In genomic region chr14:51027387-51028155, GRCm38 (mm10) we compare ENCODE assay signal across 24 mouse cellular contexts. TPM values are rescaled to one million over a fixed set of nuclear protein-coding genes. Genes with fewer than 3 reads are reported as not detected.
DNase-seq lines count a peak whose midpoint lies in the region; ATAC-seq and TF ChIP-seq lines count a peak whose summit lies in the region.
"Had no signal": no experiment of that assay in that cellular context is flagged by ENCODE, and none has a peak within 500 bp of the region (broad histone marks: within the 10 kb centered on the region; RNA-seq: fewer than 3 reads in every experiment).

No protein-coding gene starts in this region.

- no peak overlapping the region for H3K4me3 ChIP-seq in intestine, embryonic 16.5 days (ENCODE audit: low read length)
- no peak overlapping the region for H3K4me3 ChIP-seq in intestine, postnatal 0 days (ENCODE audit: low read depth, low read length)
- no peak overlapping the region for H3K4me3 ChIP-seq in midbrain, embryonic 11.5 days (ENCODE audit: low read depth, low read length)
- no peak overlapping the region for H3K4me3 ChIP-seq in midbrain, embryonic 14.5 days (replicated peaks; ENCODE audit: low read depth, low read length)
- H3K4me3 ChIP-seq: embryonic facial prominence, embryonic 10.5 days; heart, adult 2 months; left cerebral cortex, adult 2 months; liver, embryonic 13.5 days; lung, embryonic 15.5 days had no signal

- H3K36me3 ChIP-seq in intestine, embryonic 16.5 days (ENCODE audit: control insufficient read depth, insufficient read depth, low read length), result no peaks in the 10 kb centered on the region
- H3K36me3 ChIP-seq in intestine, postnatal 0 days (ENCODE audit: control insufficient read depth, insufficient read depth), result no peaks in the 10 kb centered on the region
- H3K36me3 ChIP-seq in midbrain, embryonic 11.5 days (ENCODE audit: control insufficient read depth, insufficient read depth, low read length), result no peaks in the 10 kb centered on the region
- H3K36me3 ChIP-seq in midbrain, embryonic 14.5 days (ENCODE audit: control insufficient read depth, insufficient read depth, low read length), result no peaks in the 10 kb centered on the region
- H3K36me3 ChIP-seq: embryonic facial prominence, embryonic 10.5 days; liver, embryonic 13.5 days; lung, embryonic 15.5 days had no signal

- ATAC-seq in intestine, embryonic 16.5 days, result 0 out of 2 replicates have a peak, but pooled peaks have one; percentile 28
- ATAC-seq in intestine, postnatal 0 days, result no peak
- ATAC-seq in midbrain, embryonic 11.5 days (ENCODE audit: low FRiP score), result 0 out of 2 replicates have a peak, but pooled peaks have one; percentile 46
- no peak for ATAC-seq in midbrain, embryonic 14.5 days (ENCODE audit: low FRiP score, low TSS enrichment)
- peak; percentile 42 for ATAC-seq in granulocyte monocyte progenitor cell, adult 5-6 weeks (replicated peaks; ENCODE audit: poor library complexity, severe bottlenecking)

- no peak overlapping the region for H3K27ac ChIP-seq in intestine, embryonic 16.5 days (ENCODE audit: low read length)
- no peak overlapping the region for H3K27ac ChIP-seq in intestine, postnatal 0 days (ENCODE audit: low read depth, low read length)
- no peak overlapping the region for H3K27ac ChIP-seq in midbrain, embryonic 11.5 days (ENCODE audit: low read depth, low read length)
- H3K27ac ChIP-seq in midbrain, embryonic 14.5 days (replicated peaks; ENCODE audit: low read depth, low read length), result no peak overlapping the region
- H3K27ac ChIP-seq: embryonic facial prominence, embryonic 10.5 days; heart, adult 2 months; left cerebral cortex, adult 2 months; liver, embryonic 13.5 days; lung, embryonic 15.5 days; macrophage had no signal

- H3K4me2 ChIP-seq in intestine, embryonic 16.5 days (ENCODE audit: low read depth, low read length), result no peak overlapping the region
- no peak overlapping the region for H3K4me2 ChIP-seq in intestine, postnatal 0 days (replicated peaks; ENCODE audit: low read depth)
- H3K4me2 ChIP-seq in midbrain, embryonic 11.5 days, result no peak overlapping the region
- H3K4me2 ChIP-seq in midbrain, embryonic 14.5 days (ENCODE audit: low read length), result no peak overlapping the region
- H3K4me2 ChIP-seq: liver, embryonic 13.5 days; lung, embryonic 15.5 days had no signal

- no peaks in the 10 kb centered on the region for H3K27me3 ChIP-seq in intestine, embryonic 16.5 days (replicated peaks; ENCODE audit: control insufficient read depth, insufficient read depth, low read length)
- H3K27me3 ChIP-seq in intestine, postnatal 0 days (replicated peaks; ENCODE audit: control insufficient read depth, insufficient read depth, low read length), result no peaks in the 10 kb centered on the region
- H3K27me3 ChIP-seq in midbrain, embryonic 11.5 days (ENCODE audit: control insufficient read depth, insufficient read depth, low read length), result no peaks in the 10 kb centered on the region
- no peaks in the 10 kb centered on the region for H3K27me3 ChIP-seq in midbrain, embryonic 14.5 days (ENCODE audit: control insufficient read depth, insufficient read depth, low read length)
- H3K27me3 ChIP-seq: liver, embryonic 13.5 days; lung, embryonic 15.5 days had no signal

- DNase-seq in cerebellum, adult 9-11 months, result peak; percentile 7
- no peak for DNase-seq in cerebellum, adult 9-10 months
- DNase-seq in midbrain, embryonic 11.5 days (ENCODE audit: low spot score, missing footprints), result no peak
- no peak for DNase-seq in midbrain, embryonic 14.5 days
- DNase-seq in lung, postnatal 14 days, result no peak

- H3K4me1 ChIP-seq in intestine, embryonic 16.5 days (ENCODE audit: control insufficient read depth, insufficient read depth, low read length), result no peaks in the 10 kb centered on the region
- no peaks in the 10 kb centered on the region for H3K4me1 ChIP-seq in intestine, postnatal 0 days (replicated peaks; ENCODE audit: control insufficient read depth, insufficient read depth, low read length)
- H3K4me1 ChIP-seq in midbrain, embryonic 11.5 days (ENCODE audit: control insufficient read depth, insufficient read depth, low read length), result no peaks in the 10 kb centered on the region
- H3K4me1 ChIP-seq in midbrain, embryonic 14.5 days (ENCODE audit: control insufficient read depth, insufficient read depth, low read length), result no peaks in the 10 kb centered on the region
- H3K4me1 ChIP-seq: embryonic facial prominence, embryonic 10.5 days; liver, embryonic 13.5 days; lung, embryonic 15.5 days had no signal

- TF ChIP-seq CTCF in intestine, postnatal 0 days (IDR thresholded peaks at IDR 0.05; ENCODE audit: low read depth), result no peak

- H3K9ac ChIP-seq in intestine, embryonic 16.5 days (ENCODE audit: low read depth, low read length), result no peak overlapping the region
- no peak overlapping the region for H3K9ac ChIP-seq in intestine, postnatal 0 days (ENCODE audit: low read depth, low read length)
- no peak overlapping the region for H3K9ac ChIP-seq in midbrain, embryonic 11.5 days (ENCODE audit: low read length)
- H3K9ac ChIP-seq in midbrain, embryonic 14.5 days (replicated peaks; ENCODE audit: low read length), result no peak overlapping the region
- H3K9ac ChIP-seq: liver, embryonic 13.5 days; lung, embryonic 15.5 days had no signal

- WGBS in intestine, embryonic 16.5 days, result 56% methylated on average over 3 of the region's 3 CpGs
- WGBS in intestine, postnatal 0 days, result 62% methylated on average over 3 of the region's 3 CpGs
- 58% methylated on average over 3 of the region's 3 CpGs for WGBS in midbrain, embryonic 11.5 days
- 52% methylated on average over 3 of the region's 3 CpGs for WGBS in midbrain, embryonic 14.5 days

- H3K9me3 ChIP-seq in intestine, embryonic 16.5 days (ENCODE audit: control insufficient read depth, low read length), result no peaks in the 10 kb centered on the region
- no peaks in the 10 kb centered on the region for H3K9me3 ChIP-seq in intestine, postnatal 0 days (ENCODE audit: control insufficient read depth)
- no peaks in the 10 kb centered on the region for H3K9me3 ChIP-seq in midbrain, embryonic 11.5 days (ENCODE audit: control insufficient read depth, low read length)
- no peaks in the 10 kb centered on the region for H3K9me3 ChIP-seq in midbrain, embryonic 14.5 days (ENCODE audit: control insufficient read depth, low read length)
- H3K9me3 ChIP-seq: embryonic facial prominence, embryonic 10.5 days; liver, embryonic 13.5 days; lung, embryonic 15.5 days had no signal

RNA-seq across cellular contexts. Expression of gene Rnase9, which starts 14.1 kb away (rescaled TPM):
- polyA plus RNA-seq in intestine, embryonic 16.5 days (2015; fragmentation: Nextera tagmentation; extraction: Ambion mirVana), result not detected in 2 replicates
- not detected in 2 replicates for polyA plus RNA-seq in intestine, postnatal 0 days (2015; fragmentation: Nextera tagmentation; extraction: Ambion mirVana)
- not detected in 2 replicates for polyA plus RNA-seq in midbrain, embryonic 11.5 days (2014; fragmentation: Nextera tagmentation; extraction: Ambion mirVana)
- not detected in 2 replicates for polyA plus RNA-seq in midbrain, embryonic 14.5 days (2014; fragmentation: Nextera tagmentation; extraction: Ambion mirVana)
- not detected in 2 replicates for total RNA-seq in granulocyte monocyte progenitor cell, adult 5-6 weeks (2014; fragmentation: Nextera tagmentation)
- total RNA-seq in granulocyte monocyte progenitor cell, adult 5-6 weeks (2017), result not detected in 2 replicates
- total RNA-seq: adrenal gland, adult 2 months; gastrocnemius, adult 8-10 months; heart, adult 2 months; heart, postnatal 36 days; left cerebral cortex, adult 2 months; left cerebral cortex, postnatal 4 days; monocyte, adult 5-6 weeks had no signal
- polyA plus RNA-seq: adrenal gland, adult 2 months; embryonic facial prominence, embryonic 10.5 days; forebrain, embryonic 11.5 days; frontal cortex, adult 2 months; heart, adult 2 months; heart, embryonic 14.5 days; liver, embryonic 13.5 days; lung, embryonic 15.5 days; macrophage; neural tube, embryonic 11.5 days; stomach, embryonic 16.5 days had no signal

RNA-seq across cellular contexts. Expression of gene Rnase10, which starts 20.0 kb away (rescaled TPM):
- 0.20 and 0.29 TPM in 2 replicates for polyA plus RNA-seq in intestine, embryonic 16.5 days (2015; fragmentation: Nextera tagmentation; extraction: Ambion mirVana)
- 0.16 and 0.29 TPM in 2 replicates for polyA plus RNA-seq in intestine, postnatal 0 days (2015; fragmentation: Nextera tagmentation; extraction: Ambion mirVana)
- polyA plus RNA-seq in midbrain, embryonic 11.5 days (2014; fragmentation: Nextera tagmentation; extraction: Ambion mirVana), result not detected in 2 replicates
- not detected in 2 replicates for polyA plus RNA-seq in midbrain, embryonic 14.5 days (2014; fragmentation: Nextera tagmentation; extraction: Ambion mirVana)
- not detected in 2 replicates for total RNA-seq in granulocyte monocyte progenitor cell, adult 5-6 weeks (2014; fragmentation: Nextera tagmentation)
- 2.5 and 3.2 TPM in 2 replicates for total RNA-seq in granulocyte monocyte progenitor cell, adult 5-6 weeks (2017)
- total RNA-seq: gastrocnemius, adult 8-10 months; left cerebral cortex, adult 2 months; monocyte, adult 5-6 weeks had no signal
- polyA plus RNA-seq: adrenal gland, adult 2 months; embryonic facial prominence, embryonic 10.5 days; forebrain, embryonic 11.5 days; liver, embryonic 13.5 days; macrophage; neural tube, embryonic 11.5 days had no signal

RNA-seq across cellular contexts. Expression of gene Rnase11, which starts 22.4 kb away (rescaled TPM):
- not detected in 2 replicates for polyA plus RNA-seq in intestine, embryonic 16.5 days (2015; fragmentation: Nextera tagmentation; extraction: Ambion mirVana)
- polyA plus RNA-seq in intestine, postnatal 0 days (2015; fragmentation: Nextera tagmentation; extraction: Ambion mirVana), result not detected in 2 replicates
- polyA plus RNA-seq in midbrain, embryonic 11.5 days (2014; fragmentation: Nextera tagmentation; extraction: Ambion mirVana), result not detected in 2 replicates
- not detected in 2 replicates for polyA plus RNA-seq in midbrain, embryonic 14.5 days (2014; fragmentation: Nextera tagmentation; extraction: Ambion mirVana)
- total RNA-seq in granulocyte monocyte progenitor cell, adult 5-6 weeks (2014; fragmentation: Nextera tagmentation), result not detected in 2 replicates
- not detected in 2 replicates for total RNA-seq in granulocyte monocyte progenitor cell, adult 5-6 weeks (2017)
- total RNA-seq: adrenal gland, adult 2 months; gastrocnemius, adult 8-10 months; heart, adult 2 months; heart, postnatal 36 days; left cerebral cortex, adult 2 months; left cerebral cortex, postnatal 4 days; monocyte, adult 5-6 weeks had no signal
- polyA plus RNA-seq: adrenal gland, adult 2 months; embryonic facial prominence, embryonic 10.5 days; forebrain, embryonic 11.5 days; frontal cortex, adult 2 months; heart, adult 2 months; heart, embryonic 14.5 days; liver, embryonic 13.5 days; lung, embryonic 15.5 days; macrophage; neural tube, embryonic 11.5 days; stomach, embryonic 16.5 days had no signal

RNA-seq across cellular contexts. Expression of gene Rnase12, which starts 29.9 kb away (rescaled TPM):
- 0.37 and 0.54 TPM in 2 replicates for polyA plus RNA-seq in intestine, embryonic 16.5 days (2015; fragmentation: Nextera tagmentation; extraction: Ambion mirVana)
- 0.51 and 0.90 TPM in 2 replicates for polyA plus RNA-seq in intestine, postnatal 0 days (2015; fragmentation: Nextera tagmentation; extraction: Ambion mirVana)
- not detected in 2 replicates for polyA plus RNA-seq in midbrain, embryonic 11.5 days (2014; fragmentation: Nextera tagmentation; extraction: Ambion mirVana)
- 0.34 and 0.59 TPM in 2 replicates for polyA plus RNA-seq in midbrain, embryonic 14.5 days (2014; fragmentation: Nextera tagmentation; extraction: Ambion mirVana)
- 6.2 and 27.0 TPM in 2 replicates for total RNA-seq in granulocyte monocyte progenitor cell, adult 5-6 weeks (2014; fragmentation: Nextera tagmentation)
- total RNA-seq in granulocyte monocyte progenitor cell, adult 5-6 weeks (2017), result 11.0 and 12.6 TPM in 2 replicates
- total RNA-seq: adrenal gland, adult 2 months; gastrocnemius, adult 8-10 months; heart, adult 2 months; heart, postnatal 36 days; left cerebral cortex, adult 2 months; left cerebral cortex, postnatal 4 days; monocyte, adult 5-6 weeks had no signal
- polyA plus RNA-seq: adrenal gland, adult 2 months; embryonic facial prominence, embryonic 10.5 days; forebrain, embryonic 11.5 days; heart, adult 2 months; lung, embryonic 15.5 days; macrophage; neural tube, embryonic 11.5 days had no signal

RNA-seq across cellular contexts. Expression of gene Olfr750, which starts 46.7 kb away (rescaled TPM):
- not detected in 2 replicates for polyA plus RNA-seq in intestine, embryonic 16.5 days (2015; fragmentation: Nextera tagmentation; extraction: Ambion mirVana)
- not detected in 2 replicates for polyA plus RNA-seq in intestine, postnatal 0 days (2015; fragmentation: Nextera tagmentation; extraction: Ambion mirVana)
- polyA plus RNA-seq in midbrain, embryonic 11.5 days (2014; fragmentation: Nextera tagmentation; extraction: Ambion mirVana), result not detected in 2 replicates
- polyA plus RNA-seq in midbrain, embryonic 14.5 days (2014; fragmentation: Nextera tagmentation; extraction: Ambion mirVana), result 0.11 TPM in 1 of 2 replicates, not detected in the other
- not detected in 2 replicates for total RNA-seq in granulocyte monocyte progenitor cell, adult 5-6 weeks (2014; fragmentation: Nextera tagmentation)
- not detected in 2 replicates for total RNA-seq in granulocyte monocyte progenitor cell, adult 5-6 weeks (2017)
- total RNA-seq: gastrocnemius, adult 8-10 months; heart, adult 2 months; heart, postnatal 36 days; left cerebral cortex, adult 2 months; left cerebral cortex, postnatal 4 days; monocyte, adult 5-6 weeks had no signal
- polyA plus RNA-seq: adrenal gland, adult 2 months; embryonic facial prominence, embryonic 10.5 days; forebrain, embryonic 11.5 days; frontal cortex, adult 2 months; heart, adult 2 months; heart, embryonic 14.5 days; liver, embryonic 13.5 days; lung, embryonic 15.5 days; macrophage; neural tube, embryonic 11.5 days; stomach, embryonic 16.5 days had no signal

Comparison
In these comparisons a context has a peak if more than half of its experiments do, and no peak if none do; other contexts are left out.
1. ATAC-seq: peak in intestine, embryonic 16.5 days (single experiment), midbrain, embryonic 11.5 days (single experiment) and granulocyte monocyte progenitor cell, adult 5-6 weeks (single experiment); none in intestine, postnatal 0 days (single experiment) and midbrain, embryonic 14.5 days (single experiment).